Mouse (Mus musculus) megakaryocyte, embryonic 14.5 days (primary cell): ENCODE measurements around the gene Akna.

Experiments used
- FLI1 ChIP-seq: IDR thresholded peaks from 2 replicates; pipeline ENCODE4 v1.6.1; 2012; ENCODE audit warnings: low read length, inconsistent platforms, mixed read lengths
- GATA1 ChIP-seq: IDR thresholded peaks from 3 replicates; pipeline ENCODE4 v1.6.1; 2012; ENCODE audit warnings: mixed read lengths, low read length, inconsistent platforms, borderline replicate concordance

GRCm38 (mm10) chr4:63355877-63356665, 47.1 kb downstream of the Akna start, which contains the start of gene Orm3:
- TF ChIP-seq GATA1 (no peak), FLI1 (no peak)
